Mouse (Mus musculus) liver, embryonic 14.5 days (tissue): Measurements from ENCODE around the gene Tmbim7. TPM values are rescaled to one million over a fixed set of nuclear protein-coding genes. Genes with fewer than 3 reads are reported as not detected.
"Not testable (repeated sequence)": the region's sequence is repeated elsewhere in the genome, so short reads cannot be mapped to it uniquely, and the experiment has no call there.

Source experiments
- ATAC-seq: fragments of 200-750 bp; cut with Nextera tagmentation; 2 replicates; pipeline ENCODE4 v1.8.0; 2017; ENCODE audit warnings: moderate number of reproducible peaks, mild to moderate bottlenecking, moderate library complexity; ENCODE audit not compliant: insufficient read depth
- DNase-seq, 3 experiments: peaks; one replicate each; pipeline ENCODE4 v3.0.0-alpha.2; 2012 to 2013; ENCODE audit warnings: low read depth in 3 of 3, low spot score in 3 of 3
- H3K27ac ChIP-seq: fragments of 300-500 bp; sonication (generic); 2 replicates; pipeline ENCODE4 v1.5.1; 2014; ENCODE audit warnings: moderate library complexity, mild to moderate bottlenecking, control low read depth, inconsistent platforms
- H3K27me3 ChIP-seq: fragments of 300-500 bp; sonication (generic); 2 replicates; pipeline ENCODE4 v1.6.1; 2014; ENCODE audit warnings: mild to moderate bottlenecking, low read length, moderate library complexity; ENCODE audit not compliant: control insufficient read depth, insufficient read depth
- H3K36me3 ChIP-seq: fragments of 300-500 bp; sonication (generic); replicated peaks from 2 replicates; pipeline ENCODE4 v1.6.1; 2014; ENCODE audit warnings: low read depth; ENCODE audit not compliant: control insufficient read depth, insufficient read depth
- H3K4me1 ChIP-seq, 2 experiments: fragments of 200-500 bp in 1 of 2; fragments of 300-500 bp in 1 of 2; sonication (generic) in 1 of 2; replicated peaks; 2 replicates each; pipeline ENCODE4 v1.6.1; 2012 to 2014; ENCODE audit warnings: antibody characterized with exemption in 1 of 2, inconsistent platforms in 1 of 2, low read length in 1 of 2; ENCODE audit not compliant: control insufficient read depth in 2 of 2, insufficient read depth in 2 of 2
- H3K4me2 ChIP-seq: fragments of 300-500 bp; sonication (generic); 2 replicates; pipeline ENCODE4 v1.6.1; 2014; ENCODE audit warnings: low read depth, mild to moderate bottlenecking, control low read depth, moderate library complexity
- H3K4me3 ChIP-seq, 2 experiments: fragments of 200-500 bp in 1 of 2; fragments of 300-500 bp in 1 of 2; sonication (generic) in 1 of 2; 2 replicates each; pipeline ENCODE4 v1.5.1; 2012 to 2014; ENCODE audit warnings: low read depth in 2 of 2, low read length in 2 of 2, mild to moderate bottlenecking in 2 of 2, control low read depth in 1 of 2, inconsistent platforms in 1 of 2, moderate library complexity in 1 of 2; ENCODE audit not compliant: insufficient read depth in 1 of 2
- H3K9ac ChIP-seq: fragments of 300-500 bp; sonication (generic); replicated peaks from 2 replicates; pipeline ENCODE4 v1.6.1; 2014; ENCODE audit warnings: mild to moderate bottlenecking, control low read depth, moderate library complexity
- H3K9me3 ChIP-seq: fragments of 300-500 bp; sonication (generic); 2 replicates; pipeline ENCODE4 v1.6.1; 2016; ENCODE audit warnings: low read length, mixed read lengths; ENCODE audit not compliant: control insufficient read depth
- CTCF ChIP-seq: IDR thresholded peaks from 2 replicates; pipeline ENCODE4 v1.5.1; 2016; ENCODE audit warnings: antibody characterized with exemption, low read depth, control low read depth
- EP300 ChIP-seq: IDR thresholded peaks from 2 replicates; pipeline ENCODE4 v1.6.1; 2016; ENCODE audit warnings: antibody characterized with exemption, low read depth
- WGBS: fragments of 180-500 bp; shearing (Covaris S2); extraction: QIAGEN DNeasy Blood & Tissue Kit; methylation state at CpG from one replicate; pipeline ENCODE4 v1.1.7; 2014; ENCODE audit not compliant: insufficient replicate concordance; 5-methylcytosine and 5-hydroxymethylcytosine counted together
- polyA plus RNA-seq, 2 experiments: library from polyadenylated mRNA; depleted of rRNA in 1 of 2; stranded (reverse) in 1 of 2; unstranded in 1 of 2; fragments of >200 nt; fragmentation: Nextera tagmentation in 1 of 2; extraction: Ambion mirVana in 1 of 2; gene quantifications; 2 replicates each; pipeline versions ENCODE4 v1.2.1 to v1.2.3; 2012 to 2014

The Tmbim7 gene
- polyA plus RNA-seq (2012; rRNA removed) = not detected in 2 replicates
- polyA plus RNA-seq (2014; fragmentation: Nextera tagmentation; extraction: Ambion mirVana) = not detected in 2 replicates

DNA sequence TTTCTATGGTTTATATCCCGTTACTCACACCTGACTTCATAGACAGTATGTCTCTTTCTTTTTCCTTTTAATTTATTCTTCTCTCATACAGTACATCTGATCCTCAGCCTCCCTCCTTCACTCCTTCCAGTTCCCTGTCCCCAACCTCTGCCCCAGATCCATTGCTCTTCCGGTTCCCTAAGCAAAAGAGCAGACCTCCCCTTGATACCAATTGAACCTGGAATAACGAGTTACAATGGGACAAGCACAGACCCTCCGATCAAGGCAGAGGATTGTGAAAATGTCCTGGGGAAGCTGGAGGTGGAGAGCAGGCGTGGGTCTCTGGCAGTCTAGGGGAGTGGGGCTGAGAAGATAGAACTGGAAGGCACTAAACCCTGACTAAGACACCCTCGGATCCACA lies at the start of gene Tmbim7:
Gene Tmbim7, plus strand, starts transcription at position 301 of the 400 bp plus-strand sequence.
- Histone ChIP-seq H3K27ac (no peak within 1 kb of the TSS), H3K9ac (no peak within 1 kb of the TSS), H3K4me3 (no peak within 1 kb of the TSS), H3K27me3 (no peaks in the 10 kb centered on the region), H3K9me3 (no peaks in the 10 kb centered on the region), H3K4me1 (peaks cover 0 to 10% of the 10 kb centered on the region in 2 experiments; a peak in 3 of 4 replicates), H3K36me3 (no peaks in the 10 kb centered on the region), H3K4me2 (no peak within 1 kb of the TSS)
- TF ChIP-seq CTCF (no peak), EP300 (no peak)
- DNase-seq = no peak
- no peak for ATAC-seq
- WGBS = 65% methylated on average over 6 of the region's 6 CpGs

DNA sequence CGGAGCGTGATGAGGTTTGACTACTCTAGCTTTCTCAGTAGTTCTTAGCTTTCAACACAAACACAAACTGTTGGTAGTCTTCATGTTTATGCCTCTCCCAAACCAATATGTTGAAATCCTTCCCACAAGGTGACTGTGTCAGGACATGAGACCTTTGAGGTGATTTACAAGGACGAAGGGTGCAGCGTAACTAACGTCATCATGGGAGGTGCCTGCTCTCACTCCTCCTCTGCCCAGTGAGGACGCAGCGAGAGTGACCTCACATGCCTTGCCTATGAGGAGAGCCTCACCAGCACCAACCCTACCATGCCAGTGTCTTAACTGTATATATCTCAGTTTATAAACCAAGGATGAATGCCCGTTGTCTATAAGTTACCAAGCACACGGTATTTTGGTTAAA lies 43.9 kb upstream of the Tmbim7 start:
- WGBS = 85% methylated on average over 9 of the region's 9 CpGs
- Histone ChIP-seq H3K27me3 (no peaks in the 10 kb centered on the region), H3K4me3 (no peak overlapping the region), H3K27ac (no peak overlapping the region), H3K9ac (no peak overlapping the region), H3K4me2 (no peak overlapping the region), H3K36me3 (no peaks in the 10 kb centered on the region; the same call in 1 of the 2 replicates), H3K4me1 (no peaks in the 10 kb centered on the region), H3K9me3 (no peaks in the 10 kb centered on the region)
- ATAC-seq = no peak
- DNase-seq = no peak
- TF ChIP-seq EP300 (no peak), CTCF (no peak)

DNA sequence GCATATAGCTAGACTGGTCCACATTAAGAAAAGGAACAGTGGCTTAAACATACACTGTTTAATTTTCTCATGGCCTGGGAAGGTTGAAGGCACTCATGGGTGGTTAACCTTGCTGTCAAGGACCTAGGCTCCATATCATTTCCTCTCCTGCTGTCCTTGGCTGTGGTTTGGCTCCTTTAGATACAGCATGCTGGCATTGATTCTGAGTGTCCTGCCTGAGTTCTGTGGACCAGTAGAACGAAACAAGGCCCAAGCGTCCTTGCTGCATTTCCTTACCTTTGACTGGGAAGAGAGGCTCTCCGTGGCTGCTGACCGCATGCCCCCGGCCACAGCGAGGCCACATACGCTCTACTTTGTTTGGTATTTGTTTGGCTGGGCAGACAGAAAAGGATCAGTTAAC lies 41.7 kb upstream of the Tmbim7 start:
- 83% methylated on average over 7 of the region's 7 CpGs for WGBS
- TF ChIP-seq EP300 = no peak
- no peak for TF ChIP-seq CTCF
- H3K27me3 ChIP-seq = no peaks in the 10 kb centered on the region
- no peak overlapping the region for H3K27ac ChIP-seq
- ATAC-seq (no peak), DNase-seq (no peak)
- H3K9ac ChIP-seq = no peak overlapping the region
- H3K4me2 ChIP-seq = no peak overlapping the region
- H3K4me3 ChIP-seq = no peak overlapping the region
- H3K4me1 ChIP-seq = no peaks in the 10 kb centered on the region
- no peaks in the 10 kb centered on the region; the same call in 1 of the 2 replicates for H3K36me3 ChIP-seq
- H3K9me3 ChIP-seq = no peaks in the 10 kb centered on the region

DNA sequence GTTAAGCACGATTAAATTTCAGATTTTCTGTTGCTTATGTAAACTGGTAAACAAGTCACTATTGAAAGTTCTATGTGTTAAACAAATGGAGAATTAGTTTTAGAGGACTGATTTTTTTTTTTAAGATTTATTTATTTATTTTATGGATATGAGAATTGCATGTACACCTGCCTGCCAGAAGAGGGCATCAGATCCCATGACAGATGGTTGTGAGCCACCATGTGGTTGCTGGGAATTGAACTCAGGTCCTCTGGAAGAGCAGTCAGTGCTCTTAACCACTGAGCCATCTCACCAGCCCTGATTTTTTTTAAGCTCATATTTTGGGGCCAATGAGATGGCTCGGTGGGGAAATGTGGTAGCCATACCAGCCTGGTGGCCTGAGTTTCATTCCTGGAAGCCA lies 39.1 kb upstream of the Tmbim7 start:
- H3K4me2 ChIP-seq, H3K36me3 ChIP-seq, ATAC-seq, H3K4me1 ChIP-seq, H3K27me3 ChIP-seq, H3K27ac ChIP-seq, H3K9me3 ChIP-seq, DNase-seq, H3K9ac ChIP-seq, H3K4me3 ChIP-seq: not testable (repeated sequence)
- WGBS = 83% methylated on average over 2 of the region's 2 CpGs

DNA sequence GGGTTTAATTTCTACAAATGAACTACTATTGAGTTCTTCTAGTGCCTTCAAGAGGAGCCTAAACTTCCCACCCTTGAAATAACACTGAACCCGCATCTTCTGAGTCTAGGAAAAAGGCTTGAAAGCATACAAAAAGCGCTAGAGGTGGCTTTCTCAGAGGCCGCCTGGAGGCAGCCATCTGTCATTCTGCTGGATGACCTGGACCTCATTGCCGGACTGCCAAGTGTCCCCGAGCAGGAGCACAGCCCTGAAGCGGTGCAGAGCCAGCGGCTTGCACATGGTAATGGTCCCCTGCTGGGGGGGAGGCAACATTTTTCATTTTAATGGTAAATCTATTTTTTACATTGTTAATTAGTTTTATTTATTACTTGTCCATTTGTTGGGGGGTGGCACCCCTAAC lies 30.5 kb upstream of the Tmbim7 start:
- no peaks in the 10 kb centered on the region for H3K4me1 ChIP-seq
- H3K9ac ChIP-seq = no peak overlapping the region
- no peak overlapping the region for H3K27ac ChIP-seq
- WGBS = 78% methylated on average over 7 of the region's 7 CpGs
- DNase-seq (no peak), ATAC-seq (no peak)
- TF ChIP-seq EP300 = no peak
- no peak for TF ChIP-seq CTCF
- no peak overlapping the region for H3K4me2 ChIP-seq
- no peaks in the 10 kb centered on the region; the same call in 1 of the 2 replicates for H3K36me3 ChIP-seq
- no peak overlapping the region for H3K4me3 ChIP-seq
- no peaks in the 10 kb centered on the region for H3K9me3 ChIP-seq
- H3K27me3 ChIP-seq = no peaks in the 10 kb centered on the region
